Mouse (Mus musculus) embryonic facial prominence, embryonic 10.5 days (tissue): Measurements from ENCODE around the gene Methig1. TPM values are rescaled to one million over a fixed set of nuclear protein-coding genes. Genes with fewer than 3 reads are reported as not detected.

Source experiments
- DNase-seq: peaks from one replicate; pipeline ENCODE4 v3.0.0-alpha.2; 2017; ENCODE audit warnings: low spot score
- H3K27ac ChIP-seq: fragments of 300-500 bp; sonication (generic); replicated peaks from 2 replicates; pipeline ENCODE4 v1.5.1; 2016; ENCODE audit warnings: mild to moderate bottlenecking
- H3K27me3 ChIP-seq: fragments of 300-500 bp; sonication (generic); replicated peaks from 2 replicates; pipeline ENCODE4 v1.6.1; 2016; ENCODE audit warnings: low read depth, mild to moderate bottlenecking; ENCODE audit not compliant: poor library complexity, severe bottlenecking
- H3K36me3 ChIP-seq: fragments of 300-500 bp; sonication (generic); replicated peaks from 2 replicates; pipeline ENCODE4 v1.6.1; 2016; ENCODE audit warnings: mild to moderate bottlenecking, moderate library complexity
- H3K4me1 ChIP-seq: fragments of 300-500 bp; sonication (generic); 2 replicates; pipeline ENCODE4 v1.6.1; 2016
- H3K4me3 ChIP-seq: fragments of 300-500 bp; sonication (generic); 2 replicates; pipeline ENCODE4 v1.5.1; 2016; ENCODE audit warnings: mild to moderate bottlenecking, moderate library complexity
- H3K9me3 ChIP-seq: fragments of 300-500 bp; sonication (generic); 2 replicates; pipeline ENCODE4 v1.6.1; 2016; ENCODE audit warnings: mild to moderate bottlenecking
- WGBS: fragments of 180-500 bp; shearing (Covaris S2); methylation state at CpG from one replicate; pipeline ENCODE4 v1.1.7; 2016; 5-methylcytosine and 5-hydroxymethylcytosine counted together
- polyA plus RNA-seq: library from polyadenylated mRNA; unstranded; fragments of >200 nt; fragmentation: Nextera tagmentation; extraction: Ambion mirVana; gene quantifications from 2 replicates; pipeline ENCODE4 v1.2.1, GENCODE M21; 2016

Gene Methig1
- polyA plus RNA-seq, 1 experiment from 2014 or later, result not detected

DNA sequence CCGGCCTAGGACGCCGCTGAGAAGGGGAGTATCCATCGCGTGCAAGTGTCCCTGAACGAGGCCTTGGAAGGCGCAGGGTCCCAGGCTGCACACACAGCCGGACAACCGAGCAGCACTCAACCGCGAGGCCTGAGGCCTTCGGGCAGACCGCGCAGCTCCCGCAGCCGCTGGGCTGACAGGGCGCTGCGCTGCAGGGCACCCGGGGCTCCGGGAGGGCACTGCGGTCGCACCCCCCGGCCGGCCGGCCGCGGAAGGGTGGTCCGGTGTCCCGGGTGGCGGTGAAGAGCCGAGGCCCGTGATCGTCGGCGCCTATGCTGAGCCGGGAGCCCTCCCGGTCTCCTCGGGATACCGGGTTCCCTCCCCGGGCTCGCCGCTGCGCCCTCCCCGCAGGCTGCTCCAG, 69.5 kb downstream of the Methig1 start:
- under 1% methylated on average over 44 of the region's 44 CpGs for WGBS
- no peaks in the 10 kb centered on the region for H3K9me3 ChIP-seq
- H3K4me1 ChIP-seq, result peaks cover 53% of the 10 kb centered on the region
- H3K4me3 ChIP-seq, result peak overlapping the region; percentile 91
- peaks cover 37% of the 10 kb centered on the region for H3K27me3 ChIP-seq
- DNase-seq, result no peak
- H3K36me3 ChIP-seq, result no peaks in the 10 kb centered on the region; the same call in 1 of the 2 replicates
- peak overlapping the region; percentile 90 for H3K27ac ChIP-seq

DNA sequence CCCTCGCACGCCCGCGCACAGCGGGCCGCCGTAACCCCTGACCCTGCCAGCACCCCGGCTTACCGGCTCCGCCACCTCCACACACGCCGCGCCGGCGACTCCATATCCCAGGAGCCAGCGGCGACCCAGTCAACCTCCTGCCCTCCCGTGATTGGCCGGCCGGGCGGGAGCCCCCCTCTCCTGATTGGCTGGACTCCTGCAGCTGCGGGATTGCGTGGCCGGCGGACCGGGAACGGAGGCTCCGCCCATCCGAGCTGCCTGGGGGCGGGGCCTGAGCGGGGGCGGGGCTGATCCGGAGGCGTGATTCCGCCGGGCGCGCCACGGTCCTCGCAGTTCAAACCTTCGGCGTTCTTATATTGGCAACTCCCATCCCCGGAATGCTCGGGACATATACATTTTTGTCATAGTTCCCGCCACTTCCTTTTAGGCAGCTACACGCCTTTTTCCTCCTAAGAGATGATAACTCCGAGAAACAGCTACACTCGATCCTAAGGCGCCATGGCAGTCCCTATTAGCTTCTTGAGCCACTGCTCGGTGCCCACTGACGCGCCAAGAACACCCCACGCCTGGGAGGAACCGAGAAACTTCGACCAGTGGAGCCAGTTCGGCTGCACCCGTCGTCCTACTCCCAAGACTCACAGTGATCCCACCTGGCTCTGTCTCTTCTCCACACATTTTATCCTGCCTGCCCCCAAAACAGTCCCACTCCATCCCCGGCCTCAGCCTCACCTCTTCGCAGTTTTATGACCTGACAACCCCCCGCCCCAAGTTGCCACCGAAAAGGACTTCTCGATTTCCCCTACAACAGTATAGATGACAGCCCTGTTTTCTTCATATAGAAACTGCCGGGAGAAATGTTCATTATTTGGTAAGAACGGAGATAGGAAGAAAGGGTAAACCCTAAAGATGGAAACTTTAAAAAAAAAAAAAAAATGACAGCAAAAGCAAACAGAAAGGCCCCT, 70.2 kb downstream of the Methig1 start:
- H3K27me3 ChIP-seq, result peaks cover 37% of the 10 kb centered on the region
- H3K4me3 ChIP-seq, result peak overlapping the region; percentile 91
- no peaks in the 10 kb centered on the region for H3K36me3 ChIP-seq
- peaks cover 51% of the 10 kb centered on the region for H3K4me1 ChIP-seq
- 1% methylated on average over 65 of the region's 65 CpGs for WGBS
- peak; percentile 98 for DNase-seq
- peak overlapping the region; percentile 90 for H3K27ac ChIP-seq
- H3K9me3 ChIP-seq, result no peaks in the 10 kb centered on the region

DNA sequence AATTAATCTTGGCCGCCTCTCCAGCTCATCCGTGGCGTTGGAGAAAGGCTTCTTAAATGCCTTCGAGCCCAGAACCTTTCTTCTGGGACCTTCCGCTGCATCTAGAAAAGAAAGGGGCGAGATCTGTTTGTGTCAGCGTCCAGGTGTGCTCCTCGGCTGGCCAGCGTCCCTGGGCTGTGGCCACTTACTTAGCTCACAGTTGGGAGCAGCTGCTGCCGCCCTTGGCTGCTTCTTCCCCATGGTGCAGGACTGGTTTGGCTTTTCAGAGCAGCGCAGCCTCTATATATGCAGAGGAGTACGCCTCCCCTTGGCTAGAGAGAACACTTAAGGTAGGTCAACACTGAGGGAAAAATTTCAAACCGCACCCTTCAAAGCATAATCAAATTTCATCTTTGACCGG, 71.0 kb downstream of the Methig1 start:
- peak; percentile 52 for DNase-seq
- Histone ChIP-seq H3K27ac (0 out of 2 replicates have a peak overlapping the region, but pooled peaks have one; percentile 35), H3K4me3 (peak overlapping the region; percentile 91), H3K9me3 (no peaks in the 10 kb centered on the region), H3K36me3 (no peaks in the 10 kb centered on the region), H3K27me3 (peaks cover 37% of the 10 kb centered on the region), H3K4me1 (peaks cover 48% of the 10 kb centered on the region)
- 3% methylated on average over 14 of the region's 14 CpGs for WGBS

DNA sequence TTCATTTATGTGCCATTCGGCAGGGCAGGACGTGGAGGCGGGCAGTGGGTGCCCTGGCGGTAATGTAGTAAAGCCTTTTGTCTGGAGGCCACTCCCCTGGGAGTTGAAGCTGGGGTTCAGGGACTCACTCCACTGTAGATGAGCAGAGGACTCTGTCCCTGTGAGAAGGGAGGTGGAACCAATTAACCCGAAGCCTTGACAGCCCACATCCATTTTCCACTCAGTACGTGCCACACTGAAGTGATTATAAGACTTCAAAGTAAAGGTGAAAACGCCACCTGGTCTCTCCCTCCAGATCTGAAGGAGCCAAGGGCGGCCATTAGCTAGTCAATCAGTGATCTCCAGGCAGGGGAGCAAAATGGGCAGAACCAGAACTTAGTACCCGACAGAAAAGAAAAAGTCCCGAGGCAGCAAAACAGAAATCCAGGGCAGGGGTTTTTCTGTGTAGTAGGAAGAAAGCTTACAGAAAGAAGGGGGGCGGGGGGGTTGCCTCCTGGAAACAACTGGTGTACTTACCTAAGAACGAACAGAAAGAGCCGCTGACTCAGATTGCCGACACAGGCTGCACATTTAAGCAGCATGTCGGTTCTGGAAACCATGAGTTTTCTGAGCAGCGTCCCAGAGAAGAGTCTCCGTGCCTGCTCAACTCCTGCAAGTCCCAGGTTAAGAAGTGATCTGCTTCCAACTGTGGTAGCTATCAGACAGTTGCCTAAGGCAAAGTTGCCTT, 71.6 kb downstream of the Methig1 start, which contains the start of gene Slc11a2:
Gene Slc11a2, minus strand, starts transcription at position 677 of the 727 bp plus-strand sequence.
- Histone ChIP-seq H3K4me1 (peaks cover 44% of the 10 kb centered on the region), H3K9me3 (no peaks in the 10 kb centered on the region), H3K27me3 (peaks cover 37% of the 10 kb centered on the region), H3K36me3 (no peaks in the 10 kb centered on the region), H3K4me3 (peak within 1 kb of the TSS; percentile 91), H3K27ac (0 out of 2 replicates have a peak within 1 kb of the TSS, but pooled peaks have one; percentile 35)
- peak; percentile 35 for DNase-seq
- WGBS, result 19% methylated on average over 17 of the region's 17 CpGs

DNA sequence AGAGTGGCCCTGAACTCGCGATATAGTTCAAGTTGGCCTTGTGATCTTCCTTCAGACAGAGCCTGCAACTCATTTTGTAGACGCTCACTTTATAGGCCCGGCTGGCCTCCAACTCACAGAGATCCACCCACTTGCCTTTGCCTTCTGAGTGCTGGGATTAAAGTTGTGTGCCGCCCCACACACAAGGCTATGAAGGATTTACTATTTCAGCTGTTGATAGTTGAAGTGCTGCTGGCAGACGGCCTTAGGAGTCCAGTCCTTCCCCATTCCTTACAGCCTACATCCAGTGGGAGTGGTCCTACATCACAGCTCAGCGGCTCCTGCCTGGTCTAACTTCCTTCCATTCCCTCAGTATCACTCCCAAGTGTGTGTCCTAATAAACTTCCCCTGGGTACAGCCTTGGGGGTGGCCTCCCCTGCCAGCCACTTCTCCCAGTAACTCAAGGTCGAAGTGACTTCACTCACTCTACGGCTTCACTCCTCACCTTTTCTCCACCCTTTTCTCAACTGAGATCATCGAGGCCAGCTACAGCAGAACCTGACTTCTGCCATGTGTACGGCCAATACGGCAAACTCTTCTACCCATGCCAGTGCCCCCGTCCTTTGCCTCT, 75.5 kb downstream of the Methig1 start:
- no peak for DNase-seq
- Histone ChIP-seq H3K9me3 (no peaks in the 10 kb centered on the region), H3K27ac (no peak overlapping the region), H3K27me3 (peaks cover 36% of the 10 kb centered on the region), H3K4me3 (no peak overlapping the region), H3K4me1 (peaks cover 15% of the 10 kb centered on the region), H3K36me3 (no peaks in the 10 kb centered on the region)
- WGBS, result 83% methylated on average over 13 of the region's 13 CpGs

DNA sequence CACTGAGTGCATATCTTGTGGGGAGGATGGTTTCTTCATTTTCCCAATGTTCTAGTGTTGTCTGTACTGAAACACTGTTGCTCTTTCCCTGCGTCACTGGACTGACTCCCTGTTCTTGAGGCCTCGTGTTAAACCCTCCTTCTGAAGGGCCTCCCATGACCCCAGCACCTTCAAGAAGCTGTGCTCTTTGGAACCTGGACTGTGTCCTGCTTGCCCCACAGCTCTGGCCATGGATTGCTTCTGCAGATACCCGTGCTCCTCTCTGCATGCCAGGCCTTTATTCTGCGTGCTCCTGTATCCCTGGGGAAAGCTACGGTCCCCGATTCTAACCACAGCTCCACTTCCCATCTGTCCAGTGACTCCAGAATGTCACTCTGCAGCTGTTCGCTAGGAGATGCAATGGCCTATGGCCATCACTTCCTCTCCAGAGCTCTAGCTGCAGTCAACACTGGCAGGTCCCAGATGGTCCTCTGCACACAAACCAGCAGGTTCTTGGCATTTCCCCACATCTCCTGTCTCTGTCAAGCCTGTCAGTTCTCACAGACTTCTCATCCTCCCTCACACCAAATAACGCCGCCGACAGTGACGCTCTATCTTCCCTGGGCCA, 77.1 kb downstream of the Methig1 start:
- 83% methylated on average over 11 of the region's 11 CpGs for WGBS
- Histone ChIP-seq H3K27ac (no peak overlapping the region), H3K36me3 (no peaks in the 10 kb centered on the region), H3K4me1 (no peaks in the 10 kb centered on the region), H3K9me3 (no peaks in the 10 kb centered on the region), H3K4me3 (no peak overlapping the region), H3K27me3 (peaks cover 19% of the 10 kb centered on the region)
- no peak for DNase-seq

DNA sequence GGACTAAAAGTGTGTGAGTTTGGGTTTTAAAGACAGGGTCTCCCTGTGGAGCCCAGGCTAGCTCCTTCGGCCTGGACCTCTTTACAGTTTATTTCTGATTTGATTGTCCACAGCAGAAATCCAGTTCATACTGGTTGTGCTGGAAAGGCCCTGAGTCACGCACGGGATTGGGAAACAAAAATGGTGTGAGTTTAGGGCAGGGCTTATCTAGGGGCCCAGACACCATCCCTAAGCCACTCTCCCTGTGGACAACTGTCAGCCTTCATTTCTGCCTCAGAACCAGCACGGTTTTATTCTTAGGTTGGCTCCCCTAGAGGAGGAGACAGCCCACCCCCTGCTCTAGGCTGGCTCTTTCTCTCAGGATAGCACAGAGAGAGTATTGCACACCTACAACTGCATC, 80.3 kb downstream of the Methig1 start:
- H3K9me3 ChIP-seq, result no peaks in the 10 kb centered on the region
- 73% methylated on average over 4 of the region's 4 CpGs for WGBS
- H3K4me1 ChIP-seq, result no peaks in the 10 kb centered on the region
- H3K36me3 ChIP-seq, result no peaks in the 10 kb centered on the region
- H3K27ac ChIP-seq, result no peak overlapping the region
- H3K4me3 ChIP-seq, result no peak overlapping the region
- DNase-seq, result no peak
- no peaks in the 10 kb centered on the region for H3K27me3 ChIP-seq

Other genes starting within 250 kb of the Methig1 start
- 36.8 and 42.2 TPM in 2 replicates for gene Atf1, start 125.3 kb upstream of the Methig1 start, polyA plus RNA-seq
- not detected in 2 replicates for gene Tmprss12, start 72.3 kb upstream of the Methig1 start, polyA plus RNA-seq
- 3.3 and 4.6 TPM in 2 replicates for gene Mettl7a1, start 49.0 kb upstream of the Methig1 start, polyA plus RNA-seq
- not detected in 2 replicates for gene Mettl7a3, start 18.2 kb upstream of the Methig1 start, polyA plus RNA-seq
- gene Mettl7a2, start 51 bp downstream of the Methig1 start, polyA plus RNA-seq, result not detected in 2 replicates
- not detected in 2 replicates for gene Higd1c, start 11.4 kb downstream of the Methig1 start, polyA plus RNA-seq
- 0.05 TPM in 1 of 2 replicates, not detected in the other for gene Gm5475, start 69.0 kb downstream of the Methig1 start, polyA plus RNA-seq
- gene Slc11a2, start 71.9 kb downstream of the Methig1 start, polyA plus RNA-seq, result 25.0 and 28.3 TPM in 2 replicates
- 36.5 and 38.6 TPM in 2 replicates for gene Letmd1, start 115.9 kb downstream of the Methig1 start, polyA plus RNA-seq
- 24.2 and 25.4 TPM in 2 replicates for gene Csrnp2, start 142.3 kb downstream of the Methig1 start, polyA plus RNA-seq
- gene Tfcp2, start 198.9 kb downstream of the Methig1 start, polyA plus RNA-seq, result 36.9 and 38.2 TPM in 2 replicates
- gene Pou6f1, start 246.8 kb downstream of the Methig1 start, polyA plus RNA-seq, result 3.7 and 5.4 TPM in 2 replicates